Mouse (Mus musculus) heart, postnatal 25 days (tissue): ENCODE measurements around the gene Adss. TPM values are rescaled to one million over a fixed set of nuclear protein-coding genes. Genes with fewer than 3 reads are reported as not detected.

Source experiments
- DNase-seq: peaks from one replicate; pipeline ENCODE4 v3.0.0; 2022; ENCODE audit warnings: low spot score
- intact Hi-C: fragments of 180-260 bp; cut with DNase I; formaldehyde crosslinking; loops from one replicate; pipeline ENCODE4 v1.15.1; 2025
- total RNA-seq, 2 experiments: library from RNA; stranded (reverse); gene quantifications; 2 replicates each; pipeline ENCODE4 v1.2.3; 2021

Adss gene
- total RNA-seq, 2 experiments from 2014 or later, result 9.3 to 9.9 TPM

DNA sequence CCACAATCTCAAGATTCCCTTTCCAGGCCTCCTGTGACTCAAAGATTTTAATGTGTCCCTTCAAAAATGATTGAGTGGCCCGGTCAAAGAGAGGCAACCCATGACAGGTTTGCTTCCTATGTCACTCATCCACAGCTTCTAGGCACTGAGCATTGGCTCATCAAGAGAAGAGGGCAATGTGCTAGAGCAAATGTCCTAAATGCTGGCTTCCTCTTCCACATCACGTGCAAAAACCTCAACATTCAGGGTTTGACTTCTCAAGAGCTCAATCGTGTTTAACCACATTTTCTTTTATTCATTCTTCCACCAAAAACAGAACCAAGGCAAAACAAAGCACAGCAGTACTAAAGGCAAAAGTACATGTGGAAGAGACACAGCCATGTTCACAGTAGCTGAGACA lies 64.3 kb downstream of the Adss start:
- intact Hi-C loops, result no loop called here
- DNase-seq, result no peak

GRCm38 (mm10) chr1:177729043-177730024 lies 67.0 kb downstream of the Adss start, which contains the start of gene 1700016C15Rik:
Gene 1700016C15Rik, plus strand, starts transcription at chr1:177729814.
- intact Hi-C loops, result no loop called here
- DNase-seq, result no peak

- intact Hi-C loops, result no loop called here
- no peak for DNase-seq
Observed at GRCm38 (mm10) chr1:177727883-177728525, 68.3 kb downstream of the Adss start.

DNA sequence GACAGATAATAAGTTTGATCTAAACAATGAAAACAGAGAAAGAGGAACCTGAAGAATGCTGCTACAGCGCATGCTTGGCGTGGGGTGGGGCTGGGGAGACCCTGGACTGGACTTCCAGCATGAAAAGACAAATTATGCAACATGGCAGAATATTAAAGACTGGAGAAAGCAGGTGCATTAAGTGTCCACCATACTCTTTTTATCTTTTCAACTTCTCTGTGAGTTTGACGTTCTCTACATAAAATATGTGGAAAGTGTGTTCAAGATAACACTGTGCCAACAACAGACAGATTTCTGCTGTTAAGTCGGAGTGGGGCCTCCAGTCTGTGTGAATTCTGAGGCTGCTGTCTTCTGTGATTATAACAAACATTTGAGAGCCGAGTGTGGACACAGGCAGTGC lies 69.4 kb downstream of the Adss start:
- DNase-seq, result no peak
- intact Hi-C loops, result no loop called here

GRCm38 (mm10) chr1:177723786-177724185 lies 72.5 kb downstream of the Adss start:
- DNase-seq, result no peak
- intact Hi-C loops, result no loop called here

DNA sequence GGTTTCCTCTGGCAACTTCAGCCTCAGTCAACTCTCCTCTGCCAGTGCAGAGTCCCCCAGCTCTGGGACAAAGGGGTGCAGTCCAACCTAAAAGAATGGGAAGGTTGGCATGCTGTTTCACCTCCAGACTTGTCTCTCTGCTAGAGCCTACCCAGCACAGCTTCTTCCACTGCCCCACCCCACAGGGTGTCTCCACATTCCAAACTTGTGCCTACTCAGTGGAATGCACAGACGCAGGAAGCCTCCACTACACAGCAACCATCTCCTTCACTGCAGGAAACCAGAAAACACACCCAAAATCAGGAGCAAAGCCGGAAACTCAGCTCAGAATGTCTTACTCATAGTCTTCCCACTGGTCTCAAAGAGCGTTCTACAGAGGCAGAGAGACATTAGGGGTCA lies 77.3 kb downstream of the Adss start:
- no peak for DNase-seq
- intact Hi-C loops, result no loop called here

DNA sequence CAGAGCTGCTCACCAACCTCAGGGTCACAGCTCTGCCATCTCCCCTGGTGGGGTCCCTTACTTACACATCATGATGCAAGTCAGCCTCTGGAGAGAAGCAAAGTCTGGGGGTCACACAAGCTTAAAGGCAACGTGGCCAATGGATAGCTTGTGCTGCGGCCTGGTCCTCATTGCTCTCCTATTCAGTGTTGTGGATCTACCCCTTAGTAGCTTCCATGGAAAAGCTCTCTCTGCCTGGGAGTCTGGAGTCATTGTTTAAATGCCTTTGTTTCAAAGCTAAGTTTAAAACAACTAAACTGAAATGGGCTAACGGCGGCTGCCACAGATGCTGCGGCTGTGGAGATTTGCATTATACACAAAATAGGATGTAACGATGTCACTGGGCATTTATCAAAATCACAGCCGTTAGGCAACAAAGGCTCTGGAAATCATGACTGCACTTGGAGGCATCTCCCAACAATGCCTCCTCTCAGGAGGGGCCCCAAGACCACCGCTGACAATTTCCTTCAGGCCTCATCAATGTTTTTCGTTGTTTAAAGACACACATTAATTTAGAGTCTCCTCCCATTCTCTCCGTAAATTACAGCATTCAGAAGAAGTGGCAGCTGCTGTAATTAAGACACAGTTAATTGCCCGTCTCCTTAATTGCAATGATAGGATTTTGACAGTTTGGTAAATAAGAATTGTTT lies 77.8 kb downstream of the Adss start:
- no peak for DNase-seq
- intact Hi-C loops, result no loop called here

GRCm38 (mm10) chr1:177717057-177717835 lies 79.1 kb downstream of the Adss start:
- DNase-seq, result no peak
- intact Hi-C loops, result no loop called here

GRCm38 (mm10) chr1:177716448-177716847 lies 79.9 kb downstream of the Adss start:
- intact Hi-C loops, result no loop called here
- DNase-seq, result no peak

DNA sequence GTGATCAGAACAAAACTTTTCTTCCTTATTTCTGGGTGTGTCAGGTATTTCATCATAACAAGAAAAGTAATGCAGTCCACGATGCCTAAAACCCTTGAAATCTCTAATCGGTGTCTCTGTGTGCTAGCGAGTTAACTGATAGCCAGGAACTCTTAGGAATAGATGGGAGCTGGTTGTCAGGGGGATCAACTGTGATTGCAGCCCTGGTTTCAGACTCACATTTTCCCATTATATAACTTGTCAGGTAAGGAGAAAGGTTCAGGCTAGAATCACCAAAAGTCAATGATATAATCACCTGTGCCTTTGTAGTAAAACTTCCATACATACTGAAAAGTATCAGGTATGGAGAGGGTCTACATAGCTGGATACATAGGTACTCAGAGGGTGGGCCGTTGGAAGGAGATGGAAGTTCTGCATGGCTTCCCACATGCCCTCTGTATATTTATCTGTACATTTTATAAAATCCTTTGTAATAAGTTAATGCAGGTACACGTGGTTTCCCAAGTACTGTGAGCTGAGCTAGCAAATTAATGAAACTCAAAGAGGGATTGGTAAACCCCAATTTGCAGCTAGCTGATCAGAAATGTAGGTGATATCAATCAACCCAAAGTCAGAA lies 81.8 kb downstream of the Adss start:
- DNase-seq, result no peak
- intact Hi-C loops, result no loop called here

GRCm38 (mm10) chr1:177713635-177714396 lies 82.5 kb downstream of the Adss start:
- no peak for DNase-seq
- intact Hi-C loops, result no loop called here

Other genes starting within 250 kb of the Adss start
- gene 1700016C15Rik, start 66.7 kb downstream of the Adss start, total RNA-seq, result not detected
- under 1 TPM; 0.08 to 0.11 TPM for gene Catspere2, start 186.9 kb upstream of the Adss start, total RNA-seq